Mouse (Mus musculus): ENCODE measurements at regions not wholly inside any gene's neighbourhood (a gene's known extent, or its start where the extent isn't known, plus 50 kb on each side); places are given as distances from the start of the nearest gene placed in this dataset.
"Not testable (repeated sequence)": the region's sequence is repeated elsewhere in the genome, so short reads cannot be mapped to it uniquely, and the experiment has no call there.

DNA sequence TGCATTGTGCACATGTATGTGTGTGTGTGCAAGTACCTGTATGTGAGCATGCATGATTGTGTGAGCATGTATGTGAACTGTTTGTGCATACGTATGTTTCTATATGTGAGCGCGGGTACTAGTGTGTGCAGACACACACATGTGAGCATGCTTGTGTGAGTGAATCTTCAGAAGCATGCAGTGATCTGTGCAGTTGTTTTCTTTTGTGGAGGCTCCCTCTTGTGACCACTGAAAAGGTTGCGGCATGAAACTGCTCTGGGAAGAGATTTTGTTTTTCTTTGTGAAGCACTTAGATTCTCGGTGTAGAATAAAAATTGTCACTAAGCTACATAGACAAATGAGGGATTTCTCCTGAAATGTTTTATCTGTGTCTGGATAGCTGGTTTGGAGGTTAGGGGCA is 189.2 kb upstream of the Rapgef5 start:
- not testable (repeated sequence) for DNase-seq

DNA sequence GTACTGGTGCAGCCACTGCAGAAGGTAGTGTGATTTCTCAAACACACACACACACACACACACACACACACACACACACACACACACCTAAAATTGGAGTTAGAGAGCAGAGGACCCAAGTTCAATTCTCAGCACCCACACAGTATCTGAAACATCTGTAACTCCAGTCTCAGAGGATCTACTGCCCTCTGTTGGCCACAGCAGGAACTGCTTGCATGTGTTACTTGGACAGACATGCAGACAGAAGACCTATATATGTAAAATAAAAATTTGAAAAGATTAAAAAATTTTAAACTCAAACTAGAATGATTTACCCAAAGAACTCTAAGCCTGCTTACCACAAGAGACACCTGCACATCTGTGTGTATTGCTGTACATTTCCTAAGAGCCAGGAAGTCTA is 185.9 kb upstream of the Rapgef5 start:
- DNase-seq = no peak

DNA sequence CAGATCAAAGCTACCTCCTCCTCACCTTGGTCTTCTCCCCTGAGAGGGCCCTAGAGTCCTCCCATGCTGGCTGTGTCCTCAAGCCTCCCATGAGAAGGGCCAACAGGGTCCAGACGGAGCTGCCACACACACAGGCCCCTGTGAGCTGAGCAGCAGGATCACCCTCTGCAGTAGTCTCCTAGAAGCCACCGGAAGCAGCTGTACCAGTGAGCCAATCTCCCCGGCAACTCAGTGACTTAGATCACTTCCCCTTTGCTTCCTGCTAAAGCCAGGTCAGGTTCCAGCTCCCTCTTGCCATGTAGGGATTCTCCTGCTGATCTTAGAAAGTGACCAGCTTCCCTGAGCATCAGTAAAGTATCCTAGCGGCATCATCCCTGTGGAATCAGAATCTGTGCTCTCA is 179.4 kb upstream of the Rapgef5 start:
- DNase-seq = no peak

DNA sequence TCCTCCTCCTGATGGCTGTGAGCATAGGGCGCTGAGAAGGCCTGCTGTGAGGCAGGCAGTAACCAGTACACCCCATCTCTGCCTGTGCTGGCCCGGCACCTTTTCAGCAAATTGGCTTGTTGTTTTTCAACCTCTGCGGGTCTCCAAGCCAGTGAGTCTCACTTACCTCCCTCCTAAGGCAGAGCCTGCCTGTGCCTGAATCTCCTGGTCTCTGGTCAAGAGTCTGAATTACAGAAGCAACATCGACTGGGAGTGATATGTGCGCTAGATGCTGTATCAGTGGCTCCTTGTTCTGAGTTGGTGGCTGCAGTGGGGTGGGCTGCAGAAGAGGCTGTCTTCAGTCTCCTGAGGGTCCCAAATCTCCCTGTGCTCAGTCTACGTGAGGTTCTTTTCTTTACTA is 174.0 kb upstream of the Rapgef5 start:
- DNase-seq = no peak

DNA sequence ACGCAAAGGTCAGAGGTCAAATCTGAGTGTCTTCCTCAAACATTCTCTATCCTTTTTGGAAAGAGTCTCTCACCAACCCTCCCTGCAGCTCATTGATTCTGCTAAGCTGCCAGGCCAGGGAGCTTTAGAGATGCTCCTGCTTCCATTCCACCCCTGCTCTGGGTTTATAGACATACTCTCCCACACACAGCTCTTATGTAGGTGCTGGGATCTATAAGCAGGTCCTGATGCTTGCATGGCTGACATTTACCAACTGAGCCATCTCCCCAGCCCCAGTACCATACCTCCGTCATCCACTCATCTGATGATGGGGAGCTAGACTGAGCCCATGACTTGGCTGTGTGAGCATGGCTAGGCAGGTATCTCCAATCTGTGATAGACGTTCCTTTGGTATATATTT is 173.2 kb upstream of the Rapgef5 start:
- DNase-seq = no peak

DNA sequence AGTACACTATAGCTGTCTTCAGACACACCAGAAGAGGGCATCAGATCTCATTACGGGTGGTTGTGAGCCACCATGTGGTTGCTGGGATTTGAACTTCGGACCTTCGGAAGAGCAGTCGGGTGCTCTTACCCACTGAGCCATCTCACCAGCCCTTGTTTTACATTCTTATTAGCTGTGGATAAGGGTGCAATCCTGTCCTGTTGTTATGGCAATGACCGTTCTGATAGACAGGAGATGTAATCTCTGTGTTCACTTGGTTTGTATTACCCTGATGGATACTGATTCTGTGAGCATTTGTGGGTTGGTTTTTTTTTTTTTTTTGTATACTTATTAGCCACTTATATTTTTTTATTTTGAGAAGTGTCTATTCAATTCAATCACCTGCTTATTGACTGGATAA is 172.7 kb upstream of the Rapgef5 start:
- not testable (repeated sequence) for DNase-seq

DNA sequence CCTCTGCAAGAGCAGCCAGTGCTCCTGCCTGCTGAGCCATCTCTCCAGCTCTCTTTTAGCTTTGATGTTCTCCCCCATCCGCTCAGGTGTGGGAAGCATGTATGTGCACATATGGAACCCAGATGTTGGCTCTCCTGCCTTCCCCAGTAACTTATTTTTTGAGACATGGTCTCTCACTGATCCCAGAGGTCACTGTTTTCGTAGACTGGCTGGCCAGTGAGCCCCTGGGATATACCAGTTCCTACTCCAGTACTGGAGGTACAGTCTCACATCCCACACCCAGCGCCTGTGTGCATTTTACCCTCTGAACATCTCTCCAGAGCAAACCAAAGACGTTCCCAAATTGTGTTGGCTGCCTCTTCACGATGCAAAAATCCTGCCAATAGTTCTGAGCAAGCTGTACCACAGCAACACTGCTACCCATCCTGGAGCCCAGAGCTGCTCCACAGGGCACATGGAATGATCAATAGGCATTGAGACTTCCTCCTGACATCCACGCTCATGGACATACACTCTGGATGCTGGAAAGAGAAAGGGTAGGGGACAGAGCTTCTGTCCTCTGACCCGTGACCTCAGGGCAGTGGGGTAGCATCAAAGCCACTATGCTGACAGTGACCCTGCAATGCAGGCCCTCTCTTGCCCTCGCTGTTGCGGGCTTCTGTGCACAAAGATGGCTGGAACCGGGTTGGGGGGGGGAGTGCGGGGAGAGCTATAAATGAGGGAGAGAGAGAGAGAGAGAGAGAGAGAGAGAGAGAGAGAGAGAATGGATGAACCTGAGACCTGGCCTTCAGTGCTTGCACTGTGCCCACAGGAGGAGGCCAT is 171.8 kb upstream of the Rapgef5 start:
- no peak for DNase-seq

DNA sequence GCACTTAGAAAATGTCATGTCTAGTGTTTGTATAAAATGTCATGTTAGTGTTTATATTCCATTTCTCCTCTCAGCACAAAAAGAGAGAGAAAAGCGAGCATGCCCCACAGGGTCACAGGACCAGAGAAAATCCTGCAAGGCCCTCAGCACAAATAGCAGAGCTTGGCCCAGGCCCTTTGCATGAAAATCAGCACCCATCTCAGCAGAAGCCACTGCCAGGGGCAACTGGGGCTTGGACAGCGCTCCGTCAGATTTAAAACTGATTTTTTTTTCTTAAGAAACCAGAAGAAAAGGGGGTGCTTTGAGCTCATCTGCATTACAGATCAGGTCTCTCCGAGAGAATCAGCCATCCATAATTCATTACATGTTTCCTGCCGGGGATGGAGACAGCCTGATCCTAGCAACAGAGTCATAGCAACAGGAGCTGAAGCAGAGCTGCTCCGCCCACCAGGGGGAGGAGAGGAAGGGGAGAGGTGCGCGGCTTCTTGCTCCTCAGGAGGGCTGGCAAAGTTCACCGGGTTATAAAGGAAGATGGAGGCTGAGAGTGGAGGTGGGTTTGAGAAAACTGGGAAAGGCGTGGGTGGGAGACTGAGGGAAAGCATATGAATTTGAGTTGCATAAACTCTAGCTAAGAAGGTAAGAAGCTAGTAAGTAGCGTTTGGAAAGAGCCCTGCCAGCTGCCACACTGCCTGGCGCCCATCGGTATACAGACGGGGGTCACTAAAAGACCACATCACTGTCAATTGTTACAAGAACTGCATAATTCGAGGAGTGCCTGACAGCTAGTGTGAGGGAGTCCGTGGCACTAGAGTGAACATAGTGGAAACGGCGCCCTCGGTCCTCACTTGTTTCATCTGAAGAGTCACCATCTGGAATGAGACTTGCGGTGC is 170.9 kb upstream of the Rapgef5 start:
- DNase-seq = no peak

DNA sequence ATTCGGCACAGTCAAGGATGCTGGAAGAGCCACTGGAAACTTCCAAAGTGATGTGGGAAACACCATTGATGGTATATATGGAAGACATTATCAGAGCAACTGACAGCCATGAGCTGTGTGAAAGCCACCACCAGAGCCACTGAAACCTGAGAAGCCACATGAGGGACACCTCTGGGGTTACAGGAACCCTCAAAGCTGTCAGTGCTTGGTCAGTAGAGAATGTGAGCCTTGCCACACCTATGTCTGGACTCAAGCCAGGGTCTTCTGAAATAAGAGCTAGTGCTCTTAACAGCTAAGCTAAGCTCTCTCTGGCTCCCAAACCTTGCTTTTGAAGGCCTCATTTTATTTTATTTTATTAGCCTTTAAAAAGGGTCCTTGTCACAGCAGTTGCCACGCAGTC is 170.2 kb upstream of the Rapgef5 start:
- DNase-seq = no peak

DNA sequence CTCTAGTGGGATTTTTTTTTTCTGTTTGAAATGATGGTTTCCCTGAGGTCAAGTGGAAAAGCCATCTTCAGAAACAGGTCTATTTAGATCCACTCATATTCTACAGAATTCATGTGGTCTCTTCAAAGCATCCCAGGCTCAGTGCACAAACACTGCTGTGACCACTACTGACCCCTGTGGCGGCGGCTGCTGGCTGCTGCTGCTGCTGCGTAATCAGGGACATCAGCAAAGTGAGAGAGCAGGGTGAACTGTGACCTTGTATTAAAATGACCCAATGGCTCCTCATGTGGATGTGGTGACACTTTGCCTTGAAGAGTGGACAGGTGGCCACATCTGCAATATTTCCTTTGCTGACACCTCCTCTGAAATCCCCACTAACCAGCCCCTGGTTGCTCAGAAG is 169.1 kb upstream of the Rapgef5 start:
- DNase-seq = no peak

DNA sequence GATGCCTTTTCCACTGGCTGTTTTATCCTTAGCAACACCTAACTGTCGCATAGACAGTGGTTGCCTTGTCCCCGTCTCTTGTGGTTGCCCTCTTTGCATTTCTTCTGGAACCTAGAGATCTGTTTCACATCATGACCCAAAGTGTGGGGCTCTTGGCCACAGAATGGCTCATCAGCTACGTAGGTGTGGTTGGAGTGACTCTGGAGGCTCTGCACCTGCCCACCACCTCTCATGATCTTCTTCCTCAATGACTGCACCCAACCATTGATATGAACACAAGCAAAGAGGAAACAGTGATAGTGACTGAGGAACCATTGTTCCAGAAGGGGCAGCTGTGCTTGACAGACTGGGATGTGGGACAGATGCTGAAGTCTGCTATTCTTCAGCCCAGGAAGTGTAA is 167.8 kb upstream of the Rapgef5 start:
- no peak for DNase-seq

DNA sequence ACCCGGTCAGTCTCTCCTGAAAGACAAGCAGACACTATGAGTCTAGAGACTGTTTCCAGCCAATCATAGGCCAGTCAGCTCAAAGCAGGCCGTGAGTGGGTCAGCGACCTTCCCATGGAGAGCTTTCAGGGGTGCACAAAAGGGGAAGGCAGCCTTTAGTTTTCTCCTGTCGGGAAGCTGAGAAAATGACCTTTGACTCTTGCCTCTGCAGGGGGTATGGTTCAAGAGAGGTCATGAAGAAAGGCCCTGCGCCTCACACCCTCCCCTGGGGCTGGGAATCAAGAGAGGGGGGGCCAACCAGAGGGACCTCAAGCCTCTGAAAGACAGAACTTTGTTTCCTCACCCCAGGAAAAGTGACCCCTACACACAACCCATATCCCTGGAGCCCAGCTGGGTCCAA is 164.4 kb upstream of the Rapgef5 start:
- DNase-seq = peak; percentile 25 to 50

DNA sequence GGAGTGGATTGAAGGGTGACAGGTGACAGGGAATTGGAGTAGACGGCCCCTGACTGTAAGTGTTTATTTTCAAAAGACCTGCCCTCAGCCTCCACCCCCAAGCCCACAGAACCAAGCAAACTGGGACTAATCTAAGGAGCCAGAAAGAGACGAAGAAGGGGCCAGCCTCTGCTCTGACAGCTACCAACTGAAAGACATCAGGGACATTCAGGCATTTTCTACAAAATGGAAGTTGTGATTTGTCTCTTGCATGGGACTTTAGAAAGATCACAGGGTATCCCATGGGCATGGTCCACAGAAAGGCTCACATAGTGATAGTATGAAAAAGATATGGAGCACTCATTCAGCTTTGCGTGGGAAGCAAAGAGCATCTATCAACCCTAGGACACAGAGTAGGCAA is 163.8 kb upstream of the Rapgef5 start:
- DNase-seq = no peak

DNA sequence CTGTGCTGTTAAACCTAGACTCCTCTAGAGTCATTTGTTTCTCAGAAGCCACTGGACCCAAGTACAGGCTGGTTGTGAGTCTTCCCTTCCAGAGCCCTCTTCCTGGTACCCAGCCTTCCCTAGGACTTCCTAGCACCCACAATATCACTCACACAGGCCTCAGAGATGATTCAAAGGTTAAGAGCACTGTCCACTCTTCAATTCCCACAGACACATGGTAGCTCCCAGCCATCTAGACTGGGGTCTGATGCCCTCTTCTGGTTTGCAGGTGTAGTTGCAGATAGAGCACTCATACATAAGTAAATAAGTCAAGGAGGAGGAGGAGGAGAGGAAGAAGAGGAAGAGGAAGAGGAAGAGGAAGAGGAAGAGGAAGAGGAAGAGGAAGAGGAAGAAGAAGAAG is 163.3 kb upstream of the Rapgef5 start:
- peak in 1 of 2 experiments; percentile 17 for DNase-seq

DNA sequence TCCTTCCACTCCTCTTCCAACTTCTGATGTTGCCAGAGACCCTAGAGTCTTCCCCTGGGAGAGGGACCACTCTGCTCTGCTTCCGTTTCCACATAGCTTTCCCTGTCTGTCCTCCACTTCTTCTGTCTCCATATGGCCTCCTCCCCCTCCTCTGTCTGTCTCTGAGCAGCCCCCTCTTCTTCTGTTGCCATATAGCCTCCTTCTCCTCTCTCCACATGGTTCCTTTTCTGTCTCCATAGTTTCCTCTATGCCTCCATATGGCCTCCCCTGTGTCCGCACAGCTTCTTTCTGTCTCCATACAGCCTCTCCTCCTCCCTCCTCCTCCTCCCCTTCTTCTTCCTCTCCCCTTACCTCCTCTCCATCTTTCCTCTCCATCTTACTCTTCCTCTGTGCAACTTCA is 158.5 kb upstream of the Rapgef5 start:
- DNase-seq = no peak

DNA sequence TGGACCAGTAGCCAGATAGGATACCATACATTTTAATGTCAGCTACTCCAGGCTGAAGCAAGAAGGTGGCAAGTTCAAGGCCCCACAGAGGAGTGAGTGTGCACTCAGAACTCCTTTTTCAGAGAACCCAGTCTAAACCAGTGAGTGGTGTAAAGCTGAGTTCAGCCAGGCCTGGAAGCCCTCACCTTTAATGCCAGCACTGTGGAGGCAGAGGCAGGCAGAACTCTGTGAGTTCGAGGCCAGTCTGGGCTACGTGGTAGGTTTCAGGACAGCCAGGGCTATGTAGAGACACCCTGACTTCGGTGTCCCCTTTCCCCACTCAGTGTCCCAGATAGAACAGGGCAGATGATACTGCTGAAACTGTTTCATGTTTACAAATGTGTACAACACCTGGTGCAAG is 157.4 kb upstream of the Rapgef5 start:
- no peak for DNase-seq

DNA sequence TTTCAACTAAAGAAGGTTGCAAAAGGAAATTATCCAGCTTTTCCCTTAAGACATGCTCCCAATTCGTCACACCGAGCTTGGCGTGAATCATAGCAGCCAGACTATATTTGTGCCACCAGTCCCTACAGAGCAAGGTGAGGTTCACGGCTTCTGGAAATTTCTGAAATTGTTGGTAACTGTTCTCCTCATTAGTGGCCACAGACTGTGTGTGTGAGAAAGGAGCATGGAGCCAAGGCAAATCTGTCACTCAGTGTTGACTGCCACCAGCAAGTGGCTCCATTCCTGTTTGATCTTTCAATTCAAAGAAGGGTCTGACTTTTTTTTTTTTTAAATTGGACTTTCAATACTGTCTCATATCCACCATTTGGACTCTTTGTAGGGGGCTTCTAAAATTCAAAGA is 156.1 kb upstream of the Rapgef5 start:
- no peak for DNase-seq

DNA sequence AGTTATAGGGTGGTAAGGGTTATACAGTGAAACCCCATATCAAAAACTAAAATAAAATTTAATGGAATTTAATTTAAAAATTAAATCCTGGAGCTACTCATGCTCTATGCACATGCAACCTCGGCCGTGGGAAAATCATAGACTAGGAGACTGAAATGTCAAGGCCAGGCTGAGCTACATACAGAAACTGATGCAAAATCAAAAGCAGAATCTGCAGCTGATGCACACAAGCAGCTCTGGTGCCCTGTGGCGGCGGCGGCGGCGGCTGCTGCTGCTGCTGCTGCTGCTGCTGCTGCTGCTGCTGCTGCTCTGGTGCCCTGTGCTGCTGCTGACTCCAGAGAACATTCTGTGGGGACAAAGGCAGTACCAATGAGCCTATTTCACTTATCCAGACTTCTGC is 154.5 kb upstream of the Rapgef5 start:
- DNase-seq = no peak

DNA sequence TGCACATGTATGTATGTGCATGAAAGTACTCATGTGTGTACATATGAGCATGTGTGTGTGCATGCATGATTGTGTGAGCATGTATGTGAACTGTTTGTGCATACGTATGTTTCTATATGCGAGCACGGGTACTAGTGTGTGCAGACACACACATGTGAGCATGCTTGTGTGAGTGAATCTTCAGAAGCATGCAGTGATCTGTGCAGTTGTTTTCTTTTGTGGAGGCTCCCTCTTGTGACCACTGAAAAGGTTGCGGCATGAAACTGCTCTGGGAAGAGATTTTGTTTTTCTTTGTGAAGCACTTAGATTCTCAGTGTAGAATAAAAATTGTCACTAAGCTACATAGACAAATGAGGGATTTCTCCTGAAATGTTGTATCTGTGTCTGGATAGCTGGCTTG is 152.8 kb upstream of the Rapgef5 start:
- DNase-seq = not testable (repeated sequence)

DNA sequence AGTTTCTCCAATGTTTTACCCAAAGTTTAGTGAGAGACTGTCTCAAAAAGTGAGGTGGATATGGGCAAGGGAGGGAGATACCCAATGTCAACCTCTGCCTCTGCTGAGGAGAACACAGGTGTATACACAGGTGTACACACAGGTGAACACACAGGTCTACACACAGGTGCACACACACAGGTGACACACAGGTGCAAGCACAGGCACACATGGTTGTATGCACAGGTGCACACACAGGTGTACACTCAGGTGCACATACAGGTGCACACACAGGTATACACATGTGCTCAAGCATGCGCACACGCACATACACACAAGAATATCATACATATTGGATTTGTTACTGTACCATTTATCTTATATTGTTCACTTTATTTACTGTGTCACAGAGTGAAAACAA is 151.1 kb upstream of the Rapgef5 start:
- no peak for DNase-seq

DNA sequence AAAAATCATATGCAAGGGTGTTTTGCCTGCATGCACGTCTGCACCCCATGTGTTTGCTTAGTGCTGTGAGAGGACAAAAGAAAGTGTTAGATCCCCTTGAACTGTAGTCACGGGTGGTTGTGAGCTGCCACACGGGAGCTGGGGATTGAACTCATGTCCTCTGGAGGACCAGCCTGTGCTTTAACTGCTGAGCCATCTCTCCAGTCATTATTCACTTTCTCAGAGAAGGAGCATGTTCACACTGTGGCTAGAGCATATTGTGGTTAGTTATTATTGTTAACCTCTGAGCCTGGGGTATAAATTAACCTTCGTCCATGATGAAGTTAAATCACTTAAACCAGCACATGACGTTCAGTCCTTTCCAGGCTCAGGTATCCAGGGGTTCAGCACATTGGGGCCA is 150.4 kb upstream of the Rapgef5 start:
- peak; percentile 16 to 17 for DNase-seq

DNA sequence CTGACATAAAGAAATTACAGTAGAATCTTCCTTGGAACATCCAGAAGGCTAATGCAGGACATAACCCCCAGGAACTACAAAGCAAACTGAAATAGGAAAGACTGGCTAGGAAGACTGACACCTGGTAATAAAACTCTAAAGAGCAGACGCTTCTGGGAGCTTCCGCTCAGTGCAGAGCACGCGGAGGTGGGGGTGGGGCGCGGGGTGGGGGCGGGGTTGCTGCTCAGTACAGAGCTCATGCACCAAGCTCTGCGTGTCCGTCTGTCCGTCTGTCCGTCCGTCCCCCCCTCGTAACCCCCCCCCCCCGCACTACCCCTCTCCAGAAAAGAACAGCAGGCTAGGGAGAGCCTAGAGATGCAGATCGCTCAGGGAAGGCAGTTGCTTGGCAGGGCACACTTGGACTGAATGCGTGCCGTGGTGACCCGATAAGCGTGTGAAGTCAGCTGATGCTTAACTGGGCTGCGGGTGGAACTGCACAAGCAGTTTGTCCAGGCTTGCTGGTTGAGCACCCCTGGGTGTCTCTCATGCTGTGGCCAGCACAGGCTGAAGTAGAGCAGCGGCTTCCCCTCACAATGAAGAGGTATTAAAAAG is 137.9 kb upstream of the Rapgef5 start:
- peak in 1 of 2 experiments; percentile 12 for DNase-seq

DNA sequence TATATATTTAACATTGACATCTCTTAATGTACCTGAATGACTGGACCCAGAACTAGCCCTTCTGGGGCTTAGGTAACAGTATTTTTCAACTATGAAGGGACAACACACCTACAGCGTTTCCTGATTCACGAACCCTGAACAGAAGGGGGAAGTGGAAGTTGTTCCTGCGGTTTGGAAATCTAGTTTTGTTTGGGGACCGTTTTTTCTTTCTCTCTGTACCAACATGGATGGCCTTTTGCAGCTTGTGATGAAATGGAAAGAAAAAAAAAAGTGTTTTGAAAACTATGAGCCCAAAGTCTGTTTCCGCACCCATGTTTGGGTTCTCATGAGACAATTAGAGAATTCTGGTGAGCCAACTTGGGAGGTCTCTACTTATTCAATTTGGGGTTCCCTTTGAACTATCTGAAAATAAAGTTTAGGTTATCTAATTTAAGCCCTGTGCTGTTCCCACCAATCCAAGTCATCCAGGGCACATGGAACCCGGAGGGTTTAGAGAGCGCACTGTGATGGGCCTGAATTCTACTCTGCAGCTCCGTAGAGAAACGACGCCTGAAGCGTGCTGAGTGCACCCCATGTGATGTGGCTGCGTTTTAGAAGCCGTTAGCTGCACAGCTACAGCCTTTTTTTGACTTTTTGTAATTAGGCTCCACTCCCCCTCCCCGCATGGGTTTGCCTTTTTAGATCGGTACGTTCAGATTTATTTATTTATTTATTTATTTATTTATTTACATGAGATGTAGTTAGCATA is 137.0 kb upstream of the Rapgef5 start:
- no peak for DNase-seq
